Comparison of ENCODE assay signal across 17 mouse cellular contexts in the genomic region with DNA sequence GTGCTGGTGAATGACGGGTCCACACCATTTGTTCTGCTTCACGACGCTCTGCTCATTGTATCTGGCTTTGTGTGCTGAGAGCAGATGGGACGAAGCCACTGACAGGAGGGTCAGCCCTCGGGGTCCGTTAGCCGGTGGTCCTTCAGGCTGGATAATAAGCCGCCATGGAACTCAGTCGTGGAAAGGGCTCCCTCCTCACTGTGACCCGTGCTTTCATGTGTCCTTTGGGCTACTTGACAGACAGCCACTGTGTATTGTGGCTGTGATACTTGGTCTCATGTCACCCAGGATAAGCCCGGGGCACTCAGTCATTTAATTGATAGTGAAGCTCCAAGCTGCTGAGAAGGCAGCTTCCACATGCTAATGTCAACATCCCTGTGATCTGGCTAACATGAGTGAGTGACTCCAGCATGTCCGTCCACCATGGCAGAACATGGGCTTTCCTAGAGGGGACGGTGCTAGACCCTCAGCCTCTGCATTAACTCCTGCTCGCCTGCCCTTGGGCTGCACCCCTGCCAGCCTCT. TPM values are rescaled to one million over a fixed set of nuclear protein-coding genes. Genes with fewer than 3 reads are reported as not detected.
A peak's percentile ranks its signal among the peaks of the same experiment; 100 is the strongest.
DNase-seq lines count a peak whose midpoint lies in the region; ATAC-seq lines count a peak whose summit lies in the region.
"Had no signal": no experiment of that assay in that cellular context is flagged by ENCODE, and none has a peak within 500 bp of the region (broad histone marks: within the 10 kb centered on the region; RNA-seq: fewer than 3 reads in every experiment).

No protein-coding gene starts in this region.

- H3K4me1 ChIP-seq in forebrain, embryonic 12.5 days, result peaks cover 6% of the 10 kb centered on the region
- 0 out of 2 replicates have a peak, but pooled peaks cover 3% of the 10 kb centered on the region for H3K4me1 ChIP-seq in forebrain, embryonic 15.5 days
- peaks cover 12% of the 10 kb centered on the region for H3K4me1 ChIP-seq in hindbrain, embryonic 10.5 days (replicated peaks)
- H3K4me1 ChIP-seq in midbrain, embryonic 13.5 days (replicated peaks), result peaks cover 6% of the 10 kb centered on the region; the same call in 1 of the 2 replicates

- 29% methylated on average over 14 of the region's 14 CpGs for WGBS in forebrain, embryonic 12.5 days
- 26% methylated on average over 14 of the region's 14 CpGs for WGBS in forebrain, embryonic 15.5 days
- 28% methylated on average over 14 of the region's 14 CpGs for WGBS in hindbrain, embryonic 10.5 days
- 17% methylated on average over 14 of the region's 14 CpGs for WGBS in midbrain, embryonic 13.5 days

- peaks cover 39% of the 10 kb centered on the region for H3K27me3 ChIP-seq in forebrain, embryonic 12.5 days
- no peaks in the 10 kb centered on the region for H3K27me3 ChIP-seq in forebrain, embryonic 15.5 days
- peaks cover 78% of the 10 kb centered on the region for H3K27me3 ChIP-seq in hindbrain, embryonic 10.5 days (ENCODE audit: insufficient read depth, poor library complexity, severe bottlenecking)
- peaks cover 26% of the 10 kb centered on the region for H3K27me3 ChIP-seq in midbrain, embryonic 13.5 days

- no peaks in the 10 kb centered on the region for H3K36me3 ChIP-seq in forebrain, embryonic 12.5 days (replicated peaks)
- H3K36me3 ChIP-seq in forebrain, embryonic 15.5 days, result no peaks in the 10 kb centered on the region
- H3K36me3 ChIP-seq in hindbrain, embryonic 10.5 days, result no peaks in the 10 kb centered on the region
- no peaks in the 10 kb centered on the region for H3K36me3 ChIP-seq in midbrain, embryonic 13.5 days
- H3K36me3 ChIP-seq: G1E had no signal

- no peak overlapping the region for H3K4me2 ChIP-seq in forebrain, embryonic 12.5 days
- no peak overlapping the region for H3K4me2 ChIP-seq in forebrain, embryonic 15.5 days (replicated peaks)
- H3K4me2 ChIP-seq in midbrain, embryonic 13.5 days (replicated peaks), result no peak overlapping the region
- H3K4me2 ChIP-seq: heart, embryonic 11.5 days had no signal

- no peaks in the 10 kb centered on the region for H3K9me3 ChIP-seq in forebrain, embryonic 12.5 days
- H3K9me3 ChIP-seq in forebrain, embryonic 15.5 days, result no peaks in the 10 kb centered on the region
- no peaks in the 10 kb centered on the region for H3K9me3 ChIP-seq in hindbrain, embryonic 10.5 days
- H3K9me3 ChIP-seq in midbrain, embryonic 13.5 days, result no peaks in the 10 kb centered on the region
- H3K9me3 ChIP-seq: G1E had no signal

- peak; percentile 82 for DNase-seq in hindbrain, embryonic 10.5 days (ENCODE audit: low spot score)
- DNase-seq in retina, postnatal 1 day, result peak; percentile 91
- DNase-seq in right cerebral cortex, postnatal 14 days, result no peak
- DNase-seq in right cerebral cortex, postnatal 25 days, result no peak
- DNase-seq: B cell, adult 2 months; cerebellum, adult 9-11 months; kidney, postnatal 14 days had no signal

- H3K4me3 ChIP-seq in forebrain, embryonic 12.5 days (replicated peaks), result no peak overlapping the region
- no peak overlapping the region for H3K4me3 ChIP-seq in forebrain, embryonic 15.5 days
- no peak overlapping the region for H3K4me3 ChIP-seq in hindbrain, embryonic 10.5 days
- no peak overlapping the region for H3K4me3 ChIP-seq in midbrain, embryonic 13.5 days (replicated peaks)
- H3K4me3 ChIP-seq: myocyte had no signal

- H3K27ac ChIP-seq in forebrain, embryonic 12.5 days, result no peak overlapping the region
- no peak overlapping the region for H3K27ac ChIP-seq in forebrain, embryonic 15.5 days (replicated peaks)
- H3K27ac ChIP-seq in hindbrain, embryonic 10.5 days, result peak overlapping the region; percentile 76
- H3K27ac ChIP-seq in midbrain, embryonic 13.5 days, result no peak overlapping the region

- no peak overlapping the region for H3K9ac ChIP-seq in forebrain, embryonic 12.5 days
- H3K9ac ChIP-seq in forebrain, embryonic 15.5 days (replicated peaks), result no peak overlapping the region
- no peak overlapping the region for H3K9ac ChIP-seq in midbrain, embryonic 13.5 days (replicated peaks)

- 0 out of 2 replicates have a peak, but pooled peaks have one; percentile 57 for ATAC-seq in forebrain, embryonic 12.5 days (ENCODE audit: low FRiP score)
- ATAC-seq in forebrain, embryonic 15.5 days (replicated peaks), result no peak
- ATAC-seq in midbrain, embryonic 13.5 days, result peak; percentile 87
- no peak for ATAC-seq in megakaryocyte, adult 5-6 weeks (ENCODE audit: poor library complexity, severe bottlenecking)
- ATAC-seq: lung, postnatal 0 days had no signal

RNA-seq across cellular contexts. Expression of gene A230072I06Rik, which starts 10.3 kb away (rescaled TPM):
- 0.18 and 0.56 TPM in 2 replicates for polyA plus RNA-seq in forebrain, embryonic 12.5 days (2016; fragmentation: Nextera tagmentation; extraction: Ambion mirVana)
- polyA plus RNA-seq in forebrain, embryonic 15.5 days (2015; fragmentation: Nextera tagmentation; extraction: Ambion mirVana), result 0.29 and 0.45 TPM in 2 replicates
- not detected in 2 replicates for polyA plus RNA-seq in hindbrain, embryonic 10.5 days (2016; fragmentation: Nextera tagmentation; extraction: Ambion mirVana)
- 0.13 TPM in 1 of 2 replicates, not detected in the other for polyA plus RNA-seq in midbrain, embryonic 13.5 days (2015; fragmentation: Nextera tagmentation; extraction: Ambion mirVana)
- total RNA-seq in megakaryocyte, adult 5-6 weeks (2015), result not detected in 2 replicates
- total RNA-seq in megakaryocyte, adult 5-6 weeks (2017), result not detected in 2 replicates
- total RNA-seq: gastrocnemius, adult 8-10 months; liver, adult 2 months had no signal
- polyA plus RNA-seq: G1E; heart, embryonic 11.5 days; liver, adult 2 months; lung, postnatal 0 days; myocyte had no signal

Comparison
In these comparisons a context has a peak if more than half of its experiments do, and no peak if none do; other contexts are left out.
1. ATAC-seq: peak in forebrain, embryonic 12.5 days (single experiment) and midbrain, embryonic 13.5 days (single experiment); none in forebrain, embryonic 15.5 days (single experiment) and megakaryocyte, adult 5-6 weeks (single experiment).
2. DNase-seq: peak in hindbrain, embryonic 10.5 days (single experiment) and retina, postnatal 1 day (single experiment); none in right cerebral cortex, postnatal 14 days (single experiment) and right cerebral cortex, postnatal 25 days (single experiment).